Comparison of ENCODE assay signal across 25 mouse cellular contexts in the genomic region with DNA sequence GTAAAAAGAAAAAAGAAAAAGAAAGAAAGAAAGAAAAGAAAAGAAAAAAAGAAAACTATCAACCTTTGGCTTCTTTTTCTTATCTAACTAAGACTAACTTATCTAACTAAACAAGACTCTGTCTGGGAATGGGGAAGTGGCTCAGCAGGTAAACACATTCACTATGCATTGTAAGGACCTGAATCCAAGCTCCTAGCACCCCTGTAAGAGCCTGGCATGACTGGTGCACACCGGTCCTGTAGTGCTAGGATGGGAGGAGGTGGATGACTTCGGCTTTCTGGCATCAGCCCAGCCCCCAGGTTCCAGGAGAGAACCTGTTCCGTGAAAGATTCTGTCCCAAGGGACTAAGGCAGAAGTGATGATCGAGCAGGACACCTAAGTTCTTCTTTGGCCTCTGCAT. TPM values are rescaled to one million over a fixed set of nuclear protein-coding genes. Genes with fewer than 3 reads are reported as not detected.
DNase-seq lines count a peak whose midpoint lies in the region; ATAC-seq lines count a peak whose summit lies in the region.
"Had no signal": no experiment of that assay in that cellular context is flagged by ENCODE, and none has a peak within 500 bp of the region (broad histone marks: within the 10 kb centered on the region; RNA-seq: fewer than 3 reads in every experiment).

No protein-coding gene starts in this region.

- no peak for ATAC-seq in intestine, embryonic 16.5 days
- no peak for ATAC-seq in intestine, embryonic 15.5 days
- no peak for ATAC-seq in embryonic facial prominence, embryonic 15.5 days (ENCODE audit: insufficient number of reproducible peaks, low FRiP score, low TSS enrichment, low read depth)
- ATAC-seq in stomach, embryonic 16.5 days (ENCODE audit: insufficient read depth, low FRiP score): peak; percentile 51; the same call in 1 of the 2 replicates
- ATAC-seq: inflammation-experienced regulatory T-cells, adult 6 months; midbrain, embryonic 15.5 days had no signal

- no peaks in the 10 kb centered on the region for H3K36me3 ChIP-seq in intestine, embryonic 16.5 days (ENCODE audit: control insufficient read depth, insufficient read depth, low read length)
- no peaks in the 10 kb centered on the region for H3K36me3 ChIP-seq in intestine, embryonic 15.5 days
- no peaks in the 10 kb centered on the region for H3K36me3 ChIP-seq in embryonic facial prominence, embryonic 15.5 days
- H3K36me3 ChIP-seq in stomach, embryonic 16.5 days (ENCODE audit: control insufficient read depth, insufficient read depth, low read length): no peaks in the 10 kb centered on the region
- H3K36me3 ChIP-seq: forebrain, embryonic 12.5 days; limb, embryonic 10.5 days; liver, embryonic 15.5 days; lung, embryonic 15.5 days; midbrain, embryonic 15.5 days had no signal

- peaks cover 16% of the 10 kb centered on the region for H3K4me1 ChIP-seq in intestine, embryonic 16.5 days (ENCODE audit: control insufficient read depth, insufficient read depth, low read length)
- peaks cover 26% of the 10 kb centered on the region for H3K4me1 ChIP-seq in intestine, embryonic 15.5 days (replicated peaks)
- peaks cover 31% of the 10 kb centered on the region for H3K4me1 ChIP-seq in embryonic facial prominence, embryonic 15.5 days
- peaks cover 19% of the 10 kb centered on the region for H3K4me1 ChIP-seq in stomach, embryonic 16.5 days (ENCODE audit: control insufficient read depth, insufficient read depth, low read length)

- no peak overlapping the region for H3K9ac ChIP-seq in intestine, embryonic 16.5 days (ENCODE audit: low read depth, low read length)
- no peak overlapping the region for H3K9ac ChIP-seq in intestine, embryonic 15.5 days
- no peak overlapping the region for H3K9ac ChIP-seq in embryonic facial prominence, embryonic 15.5 days
- no peak overlapping the region for H3K9ac ChIP-seq in stomach, embryonic 16.5 days (ENCODE audit: low read length)
- H3K9ac ChIP-seq: forebrain, embryonic 12.5 days; hindbrain, embryonic 14.5 days; liver, embryonic 15.5 days; lung, embryonic 15.5 days; midbrain, embryonic 15.5 days had no signal

- H3K4me2 ChIP-seq in intestine, embryonic 16.5 days (ENCODE audit: low read depth, low read length): no peak overlapping the region
- no peak overlapping the region; the same call in 1 of the 2 replicates for H3K4me2 ChIP-seq in intestine, embryonic 15.5 days (replicated peaks)
- no peak overlapping the region for H3K4me2 ChIP-seq in embryonic facial prominence, embryonic 15.5 days (replicated peaks)
- peak overlapping the region; percentile 93; the same call in 1 of the 2 replicates for H3K4me2 ChIP-seq in stomach, embryonic 16.5 days (ENCODE audit: low read depth, low read length)
- H3K4me2 ChIP-seq: forebrain, embryonic 12.5 days; hindbrain, embryonic 14.5 days; liver, embryonic 15.5 days; lung, embryonic 15.5 days; midbrain, embryonic 15.5 days had no signal

- peak overlapping the region; percentile 89 for H3K27ac ChIP-seq in intestine, embryonic 16.5 days (ENCODE audit: low read length)
- no peak overlapping the region for H3K27ac ChIP-seq in intestine, embryonic 15.5 days
- H3K27ac ChIP-seq in embryonic facial prominence, embryonic 15.5 days (replicated peaks): 0 out of 2 replicates have a peak overlapping the region, but pooled peaks have one; percentile 48
- peak overlapping the region; percentile 78 for H3K27ac ChIP-seq in stomach, embryonic 16.5 days (ENCODE audit: low read length)
- H3K27ac ChIP-seq: forebrain, embryonic 12.5 days; hindbrain, embryonic 14.5 days; limb, embryonic 10.5 days; liver, embryonic 15.5 days; lung, embryonic 15.5 days; midbrain, embryonic 15.5 days had no signal

- no peaks in the 10 kb centered on the region for H3K9me3 ChIP-seq in intestine, embryonic 16.5 days (ENCODE audit: control insufficient read depth, low read length)
- H3K9me3 ChIP-seq in intestine, embryonic 15.5 days: no peaks in the 10 kb centered on the region
- H3K9me3 ChIP-seq in embryonic facial prominence, embryonic 15.5 days (replicated peaks): no peaks in the 10 kb centered on the region
- H3K9me3 ChIP-seq in stomach, embryonic 16.5 days (replicated peaks; ENCODE audit: control insufficient read depth, low read length): no peaks in the 10 kb centered on the region
- H3K9me3 ChIP-seq: forebrain, embryonic 12.5 days; limb, embryonic 10.5 days; liver, embryonic 15.5 days; lung, embryonic 15.5 days; megakaryocyte, embryonic 14.5 days; midbrain, embryonic 15.5 days had no signal

- WGBS in intestine, embryonic 16.5 days: 51% methylated on average over 4 of the region's 4 CpGs
- WGBS in intestine, embryonic 15.5 days: 46% methylated on average over 4 of the region's 4 CpGs
- 38% methylated on average over 4 of the region's 4 CpGs for WGBS in embryonic facial prominence, embryonic 15.5 days
- WGBS in stomach, embryonic 16.5 days: 40% methylated on average over 4 of the region's 4 CpGs

- no peak overlapping the region for H3K4me3 ChIP-seq in intestine, embryonic 16.5 days (ENCODE audit: low read length)
- H3K4me3 ChIP-seq in intestine, embryonic 15.5 days (replicated peaks): no peak overlapping the region
- no peak overlapping the region for H3K4me3 ChIP-seq in embryonic facial prominence, embryonic 15.5 days (replicated peaks)
- no peak overlapping the region for H3K4me3 ChIP-seq in stomach, embryonic 16.5 days (replicated peaks; ENCODE audit: low read length)
- H3K4me3 ChIP-seq: erythroblast, embryonic 14.5 days; forebrain, embryonic 12.5 days; limb, embryonic 10.5 days; liver, embryonic 15.5 days; lung, embryonic 15.5 days; megakaryocyte, embryonic 14.5 days; midbrain, embryonic 15.5 days; myocyte had no signal

- peaks cover 12% of the 10 kb centered on the region; the same call in 1 of the 2 replicates for H3K27me3 ChIP-seq in intestine, embryonic 16.5 days (replicated peaks; ENCODE audit: control insufficient read depth, insufficient read depth, low read length)
- H3K27me3 ChIP-seq in intestine, embryonic 15.5 days (replicated peaks): peaks cover 8% of the 10 kb centered on the region; the same call in 1 of the 2 replicates
- peaks cover 39% of the 10 kb centered on the region for H3K27me3 ChIP-seq in embryonic facial prominence, embryonic 15.5 days
- H3K27me3 ChIP-seq in stomach, embryonic 16.5 days (ENCODE audit: control insufficient read depth, insufficient read depth, low read length): peaks cover 15% of the 10 kb centered on the region

- DNase-seq in kidney, postnatal 14 days: peak; percentile 40
- no peak for DNase-seq in frontal cortex, postnatal 14 days (ENCODE audit: low spot score in 2 of 2)
- no peak for DNase-seq in adrenal gland, postnatal 36 days
- no peak for DNase-seq in spleen, postnatal 10 days (ENCODE audit: low spot score in 2 of 2)
- DNase-seq: cerebellum, adult 11 months; cerebellum, adult 9-11 months; liver; lung, postnatal 36 days; right cerebral cortex, adult 18-20 months; right cerebral cortex, postnatal 4 days; thymus, postnatal 36 days had no signal

RNA-seq across cellular contexts. Expression of a gene that starts 2.5 kb away (rescaled TPM):
- polyA plus RNA-seq in intestine, embryonic 16.5 days (2015; fragmentation: Nextera tagmentation; extraction: Ambion mirVana): 10.6 and 11.0 TPM in 2 replicates
- polyA plus RNA-seq in intestine, embryonic 15.5 days (2015; fragmentation: Nextera tagmentation; extraction: Ambion mirVana): 13.7 and 15.3 TPM in 2 replicates
- polyA plus RNA-seq in embryonic facial prominence, embryonic 15.5 days (2015; fragmentation: Nextera tagmentation; extraction: Ambion mirVana): 7.2 and 7.8 TPM in 2 replicates
- polyA plus RNA-seq in stomach, embryonic 16.5 days (2015; fragmentation: Nextera tagmentation; extraction: Ambion mirVana): 17.0 and 17.7 TPM in 2 replicates
- total RNA-seq in adrenal gland, postnatal 36 days (2021): 10 to 100 TPM; 14.3 to 18.8 TPM

RNA-seq across cellular contexts. Expression of a gene that starts 30.6 kb away (rescaled TPM):
- 48.0 and 53.7 TPM in 2 replicates for polyA plus RNA-seq in intestine, embryonic 16.5 days (2015; fragmentation: Nextera tagmentation; extraction: Ambion mirVana)
- polyA plus RNA-seq in intestine, embryonic 15.5 days (2015; fragmentation: Nextera tagmentation; extraction: Ambion mirVana): 46.7 and 46.9 TPM in 2 replicates
- polyA plus RNA-seq in embryonic facial prominence, embryonic 15.5 days (2015; fragmentation: Nextera tagmentation; extraction: Ambion mirVana): 34.8 and 35.6 TPM in 2 replicates
- 55.3 and 57.0 TPM in 2 replicates for polyA plus RNA-seq in stomach, embryonic 16.5 days (2015; fragmentation: Nextera tagmentation; extraction: Ambion mirVana)
- total RNA-seq in adrenal gland, postnatal 36 days (2021): 10 to 100 TPM; 92.4 to 97.3 TPM
